In genomic region chr12:29232492-29233447, GRCm38 (mm10) we compare ENCODE assay signal across 12 mouse cellular contexts.
A peak's percentile ranks its signal among the peaks of the same experiment; 100 is the strongest.
DNase-seq lines count a peak whose midpoint lies in the region; ATAC-seq and TF ChIP-seq lines count a peak whose summit lies in the region.
"Had no signal": no experiment of that assay in that cellular context is flagged by ENCODE, and none has a peak within 500 bp of the region (broad histone marks: within the 10 kb centered on the region; RNA-seq: fewer than 3 reads in every experiment).

No protein-coding gene starts in this region.

- WGBS in heart, embryonic 14.5 days, result 17% methylated on average over 16 of the region's 16 CpGs
- WGBS in heart, adult 2 months, result 21% methylated on average over 16 of the region's 16 CpGs
- WGBS in forebrain, embryonic 16.5 days, result 14% methylated on average over 16 of the region's 16 CpGs
- 16% methylated on average over 16 of the region's 16 CpGs for whole genome bisulfite sequencing in midbrain, embryonic 11.5 days

- intact Hi-C loops in heart, adult 2 months (cut with DNase I), result no loop called here

- no peak overlapping the region for H3K4me3 ChIP-seq in heart, embryonic 14.5 days (ENCODE audit: control insufficient read depth in 1 of 2, insufficient read depth in 1 of 2, low read depth in 1 of 2, low read length in 2 of 2)
- no peak overlapping the region for H3K4me3 ChIP-seq in heart, adult 2 months
- H3K4me3 ChIP-seq in forebrain, embryonic 16.5 days (replicated peaks; ENCODE audit: low read length), result 0 out of 2 replicates have a peak overlapping the region, but pooled peaks have one; percentile 4
- H3K4me3 ChIP-seq in midbrain, embryonic 11.5 days (ENCODE audit: low read depth, low read length), result no peak overlapping the region
- H3K4me3 ChIP-seq: myocyte had no signal

- no peaks in the 10 kb centered on the region for H3K27me3 ChIP-seq in heart, embryonic 14.5 days (ENCODE audit: control insufficient read depth, insufficient read depth, low read length)
- H3K27me3 ChIP-seq in heart, adult 2 months (ENCODE audit: control insufficient read depth, insufficient read depth, low read length), result no peaks in the 10 kb centered on the region
- H3K27me3 ChIP-seq in forebrain, embryonic 16.5 days (replicated peaks; ENCODE audit: control insufficient read depth, insufficient read depth, low read length), result no peaks in the 10 kb centered on the region
- no peaks in the 10 kb centered on the region for H3K27me3 ChIP-seq in midbrain, embryonic 11.5 days (ENCODE audit: control insufficient read depth, insufficient read depth, low read length)

- H3K36me3 ChIP-seq in heart, embryonic 14.5 days (ENCODE audit: control insufficient read depth, insufficient read depth, low read length), result no peaks in the 10 kb centered on the region
- no peaks in the 10 kb centered on the region for H3K36me3 ChIP-seq in heart, adult 2 months (ENCODE audit: control insufficient read depth, insufficient read depth, low read length)
- H3K36me3 ChIP-seq in forebrain, embryonic 16.5 days (ENCODE audit: control insufficient read depth, insufficient read depth), result no peaks in the 10 kb centered on the region
- H3K36me3 ChIP-seq in midbrain, embryonic 11.5 days (ENCODE audit: control insufficient read depth, insufficient read depth, low read length), result no peaks in the 10 kb centered on the region

- no peaks in the 10 kb centered on the region for H3K9me3 ChIP-seq in heart, embryonic 14.5 days (ENCODE audit: control insufficient read depth, low read length)
- no peaks in the 10 kb centered on the region for H3K9me3 ChIP-seq in forebrain, embryonic 16.5 days (ENCODE audit: control insufficient read depth, low read length)
- H3K9me3 ChIP-seq in midbrain, embryonic 11.5 days (ENCODE audit: control insufficient read depth, low read length), result no peaks in the 10 kb centered on the region

- no peak for TF ChIP-seq POLR2A in heart, adult 2 months (IDR thresholded peaks at IDR 0.05; ENCODE audit: insufficient read depth, low read depth, low read length)
- TF ChIP-seq POLR2A in brain, embryonic 14.5 days (IDR thresholded peaks at IDR 0.05; ENCODE audit: borderline replicate concordance, extremely low read depth, insufficient read depth, insufficient read length, poor library complexity, severe bottlenecking), result no peak

- H3K27ac ChIP-seq in heart, embryonic 14.5 days (replicated peaks in 1 of 2; ENCODE audit: control insufficient read depth in 1 of 2, insufficient read depth in 1 of 2, low read depth in 2 of 2, low read length in 2 of 2), result no peak overlapping the region
- no peak overlapping the region for H3K27ac ChIP-seq in heart, adult 2 months
- peak overlapping the region; percentile 49 for H3K27ac ChIP-seq in forebrain, embryonic 16.5 days (ENCODE audit: low read length)
- H3K27ac ChIP-seq in midbrain, embryonic 11.5 days (ENCODE audit: low read depth, low read length), result 0 out of 2 replicates have a peak overlapping the region, but pooled peaks have one; percentile 30

- H3K4me2 ChIP-seq in heart, embryonic 14.5 days (ENCODE audit: low read length), result peak overlapping the region; percentile 50
- H3K4me2 ChIP-seq in forebrain, embryonic 16.5 days (ENCODE audit: low read length), result peak overlapping the region; percentile 13
- peak overlapping the region; percentile 41 for H3K4me2 ChIP-seq in midbrain, embryonic 11.5 days

- TF ChIP-seq CTCF in heart, adult 2 months (IDR thresholded peaks at IDR 0.05), result no peak
- TF ChIP-seq CTCF in brain, embryonic 14.5 days (IDR thresholded peaks at IDR 0.05; ENCODE audit: borderline replicate concordance, extremely low read depth, insufficient read depth, insufficient read length), result no peak

- H3K9ac ChIP-seq in heart, embryonic 14.5 days (ENCODE audit: low read length), result no peak overlapping the region; the same call in 1 of the 2 replicates
- no peak overlapping the region for H3K9ac ChIP-seq in heart, adult 2 months (ENCODE audit: low read depth, low read length)
- peak overlapping the region; percentile 34; the same call in 1 of the 2 replicates for H3K9ac ChIP-seq in forebrain, embryonic 16.5 days (replicated peaks; ENCODE audit: low read depth, low read length)
- H3K9ac ChIP-seq in midbrain, embryonic 11.5 days (ENCODE audit: low read length), result peak overlapping the region; percentile 43

- TF ChIP-seq EP300 in heart, adult 2 months (IDR thresholded peaks at IDR 0.05; ENCODE audit: insufficient read depth, low read depth, low read length), result no peak

- DNase-seq in heart, adult 2 months, result no peak
- DNase-seq in brain, embryonic 14.5 days (ENCODE audit: low read depth), result peak; percentile 82
- DNase-seq in midbrain, embryonic 11.5 days (ENCODE audit: low spot score, missing footprints), result peak; percentile 89
- no peak for DNase-seq in spleen, adult 18-20 months
- DNase-seq in kidney, adult 11 months, result no peak
- DNase-seq in kidney, adult 18-20 months, result no peak
- DNase-seq: adrenal gland, adult 8-10 months; gastrocnemius, postnatal 36 days; lung, adult 2 months had no signal

- ATAC-seq in heart, embryonic 14.5 days (ENCODE audit: insufficient number of reproducible peaks, insufficient read depth, low FRiP score, low read depth), result no peak
- peak; percentile 41 for ATAC-seq in forebrain, embryonic 16.5 days
- 0 out of 2 replicates have a peak, but pooled peaks have one; percentile 46 for ATAC-seq in midbrain, embryonic 11.5 days (ENCODE audit: low FRiP score)

- H3K4me1 ChIP-seq in heart, embryonic 14.5 days (ENCODE audit: control insufficient read depth in 2 of 2, insufficient read depth in 2 of 2, low read length in 2 of 2), result peaks cover 0 to 7% of the 10 kb centered on the region in 2 experiments; a peak in 3 of 4 replicates
- H3K4me1 ChIP-seq in heart, adult 2 months (ENCODE audit: control insufficient read depth, insufficient read depth, low read length), result no peaks in the 10 kb centered on the region
- peaks cover 21% of the 10 kb centered on the region for H3K4me1 ChIP-seq in forebrain, embryonic 16.5 days (replicated peaks; ENCODE audit: control insufficient read depth, insufficient read depth, low read length)
- H3K4me1 ChIP-seq in midbrain, embryonic 11.5 days (ENCODE audit: control insufficient read depth, insufficient read depth, low read length), result peaks cover 15% of the 10 kb centered on the region

- no peaks in the 10 kb centered on the region for H3K79me2 ChIP-seq in heart, adult 2 months (replicated peaks; ENCODE audit: control insufficient read depth, insufficient read depth, low read length)

Comparison
In these comparisons a context has a peak if more than half of its experiments do, and no peak if none do; other contexts are left out.
1. H3K27ac ChIP-seq: peak in forebrain, embryonic 16.5 days (single experiment) and midbrain, embryonic 11.5 days (single experiment); none in heart, embryonic 14.5 days (0 of 2) and heart, adult 2 months (single experiment).
2. H3K9ac ChIP-seq: peak in forebrain, embryonic 16.5 days (single experiment) and midbrain, embryonic 11.5 days (single experiment); none in heart, embryonic 14.5 days (single experiment) and heart, adult 2 months (single experiment).
3. DNase-seq: peak in brain, embryonic 14.5 days (single experiment) and midbrain, embryonic 11.5 days (single experiment); none in heart, adult 2 months (0 of 2), spleen, adult 18-20 months (0 of 2), kidney, adult 11 months (single experiment) and kidney, adult 18-20 months (single experiment).
4. Peak in every context shown above with its lines, with median percentiles within 50 percentile points of each other: H3K4me2 ChIP-seq.